Mouse (Mus musculus): ENCODE measurements around the gene Fam222b.
"Not testable (repeated sequence)": the region's sequence is repeated elsewhere in the genome, so short reads cannot be mapped to it uniquely, and the experiment has no call there.

The Fam222b gene

GRCm38 (mm10) chr11:78177903-78178858 lies 83.7 kb downstream of the Fam222b start:
- DNase-seq (ENCODE audit: low read depth in 1 of 2, low spot score in 2 of 2), result peak; percentile 89

GRCm38 (mm10) chr11:78178859-78179437 lies 84.5 kb downstream of the Fam222b start:
- DNase-seq (ENCODE audit: low read depth in 1 of 2, low spot score in 2 of 2), result no peak

- no peak for DNase-seq (ENCODE audit: low read depth in 1 of 2, low spot score in 2 of 2)
Measured at GRCm38 (mm10) chr11:78179438-78179999, 85.1 kb downstream of the Fam222b start.

- no peak for DNase-seq (ENCODE audit: low read depth in 1 of 2, low spot score in 2 of 2)
Measured at GRCm38 (mm10) chr11:78180081-78180761, 85.8 kb downstream of the Fam222b start.

GRCm38 (mm10) chr11:78181830-78182357 lies 87.4 kb downstream of the Fam222b start:
- DNase-seq (ENCODE audit: low read depth in 1 of 2, low spot score in 2 of 2), result no peak

- no peak for DNase-seq (ENCODE audit: low read depth in 1 of 2, low spot score in 2 of 2)
Measured at GRCm38 (mm10) chr11:78182450-78182849, 88.0 kb downstream of the Fam222b start.

GRCm38 (mm10) chr11:78182961-78183844 lies 88.7 kb downstream of the Fam222b start, which contains the start of gene Rpl23a:
Gene Rpl23a, minus strand, starts transcription at chr11:78183584.
- peak; percentile 54 to 59 for DNase-seq (ENCODE audit: low read depth in 1 of 2, low spot score in 2 of 2)

- no peak for DNase-seq (ENCODE audit: low read depth in 1 of 2, low spot score in 2 of 2)
Measured at GRCm38 (mm10) chr11:78183884-78184514, 89.5 kb downstream of the Fam222b start.

- not testable (repeated sequence) for DNase-seq (ENCODE audit: low read depth in 1 of 2, low spot score in 2 of 2)
Measured at GRCm38 (mm10) chr11:78184702-78185101, 90.2 kb downstream of the Fam222b start.

- DNase-seq (ENCODE audit: low read depth in 1 of 2, low spot score in 2 of 2), result no peak
Measured at GRCm38 (mm10) chr11:78188331-78189233, 94.1 kb downstream of the Fam222b start, which contains the start of gene Rab34. Gene Rab34, plus strand, starts transcription at chr11:78188430.

GRCm38 (mm10) chr11:78189234-78190040 lies 95.0 kb downstream of the Fam222b start:
- no peak for DNase-seq (ENCODE audit: low read depth in 1 of 2, low spot score in 2 of 2)

- DNase-seq (ENCODE audit: low read depth in 1 of 2, low spot score in 2 of 2), result no peak
Measured at GRCm38 (mm10) chr11:78190041-78190440, 95.6 kb downstream of the Fam222b start.

GRCm38 (mm10) chr11:78193113-78193512 lies 98.7 kb downstream of the Fam222b start, which contains the start of gene Proca1:
Gene Proca1, plus strand, starts transcription at chr11:78193392.
- no peak for DNase-seq (ENCODE audit: low read depth in 1 of 2, low spot score in 2 of 2)

GRCm38 (mm10) chr11:78194411-78195100 lies 100.1 kb downstream of the Fam222b start:
- DNase-seq (ENCODE audit: low read depth in 1 of 2, low spot score in 2 of 2), result peak in 1 of 2 experiments; percentile 53

- DNase-seq (ENCODE audit: low read depth in 1 of 2, low spot score in 2 of 2), result no peak
Measured at GRCm38 (mm10) chr11:78195101-78195863, 100.8 kb downstream of the Fam222b start.

- DNase-seq (ENCODE audit: low read depth in 1 of 2, low spot score in 2 of 2), result no peak
Measured at GRCm38 (mm10) chr11:78202372-78202771, 107.9 kb downstream of the Fam222b start.
